30 mouse cellular contexts compared by ENCODE assay signal in the genomic region with DNA sequence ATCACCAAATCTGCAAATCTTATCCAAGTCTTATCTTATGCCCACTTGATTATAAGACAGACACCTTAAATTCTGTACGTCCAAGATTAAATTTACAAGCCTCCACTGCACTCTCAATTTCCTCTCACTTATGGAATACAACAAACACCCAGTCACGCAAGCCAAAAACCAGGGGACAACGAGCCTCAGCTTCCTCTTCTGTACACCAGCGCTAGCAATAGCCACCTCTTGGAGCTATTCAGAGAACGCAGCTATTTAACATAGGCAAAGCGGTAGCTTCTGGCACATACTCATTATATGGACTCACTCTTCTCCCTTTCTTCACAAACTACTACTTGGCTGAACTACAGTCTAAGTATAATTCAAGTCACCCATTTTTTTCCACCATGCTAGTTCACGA. TPM values are rescaled to one million over a fixed set of nuclear protein-coding genes. Genes with fewer than 3 reads are reported as not detected.
DNase-seq lines count a peak whose midpoint lies in the region; ATAC-seq and TF ChIP-seq lines count a peak whose summit lies in the region.
"Had no signal": no experiment of that assay in that cellular context is flagged by ENCODE, and none has a peak within 500 bp of the region (broad histone marks: within the 10 kb centered on the region; RNA-seq: fewer than 3 reads in every experiment).

No protein-coding gene starts in this region.

- H3K4me2 ChIP-seq in liver, embryonic 13.5 days, result no peak overlapping the region
- no peak overlapping the region for H3K4me2 ChIP-seq in liver, embryonic 12.5 days
- H3K4me2 ChIP-seq: forebrain, embryonic 15.5 days; hindbrain, embryonic 12.5 days; limb, embryonic 15.5 days; midbrain, embryonic 15.5 days; stomach, embryonic 15.5 days had no signal

- H3K27ac ChIP-seq in liver, embryonic 13.5 days, result peak overlapping the region; percentile 43; the same call in 1 of the 2 replicates
- no peak overlapping the region for H3K27ac ChIP-seq in liver, embryonic 12.5 days
- no peak overlapping the region for H3K27ac ChIP-seq in MEL (ENCODE audit: control insufficient read depth, low read depth, low read length)
- H3K27ac ChIP-seq in layer of hippocampus, adult 2 months, result no peak overlapping the region
- H3K27ac ChIP-seq: forebrain, embryonic 15.5 days; hindbrain, embryonic 12.5 days; left cerebral cortex, adult 2 months; limb, embryonic 15.5 days; midbrain, embryonic 15.5 days; stomach, embryonic 15.5 days had no signal

- no peak overlapping the region for H3K9ac ChIP-seq in liver, embryonic 13.5 days
- H3K9ac ChIP-seq in liver, embryonic 12.5 days, result no peak overlapping the region
- H3K9ac ChIP-seq in MEL (ENCODE audit: control insufficient read depth, low read depth, low read length, poor library complexity, severe bottlenecking), result no peak overlapping the region
- H3K9ac ChIP-seq: forebrain, embryonic 15.5 days; hindbrain, embryonic 12.5 days; limb, embryonic 15.5 days; midbrain, embryonic 15.5 days; stomach, embryonic 15.5 days had no signal

- H3K9me3 ChIP-seq in liver, embryonic 13.5 days (replicated peaks), result no peaks in the 10 kb centered on the region
- H3K9me3 ChIP-seq in liver, embryonic 12.5 days (replicated peaks), result no peaks in the 10 kb centered on the region
- no peaks in the 10 kb centered on the region for H3K9me3 ChIP-seq in MEL (replicated peaks; ENCODE audit: insufficient read depth, low read length)
- H3K9me3 ChIP-seq: forebrain, embryonic 15.5 days; hindbrain, embryonic 12.5 days; limb, embryonic 15.5 days; midbrain, embryonic 15.5 days; stomach, embryonic 15.5 days had no signal

- peaks cover 46% of the 10 kb centered on the region for H3K79me2 ChIP-seq in MEL (ENCODE audit: control insufficient read depth, insufficient read depth, low read length, poor library complexity)

- no peak overlapping the region for H3K4me3 ChIP-seq in liver, embryonic 13.5 days (replicated peaks)
- no peak overlapping the region for H3K4me3 ChIP-seq in liver, embryonic 12.5 days
- no peak overlapping the region for H3K4me3 ChIP-seq in MEL (ENCODE audit: control insufficient read depth in 1 of 2, insufficient read depth in 1 of 2, low read depth in 2 of 2, low read length in 2 of 2)
- H3K4me3 ChIP-seq in layer of hippocampus, adult 2 months, result no peak overlapping the region
- H3K4me3 ChIP-seq: forebrain, embryonic 15.5 days; hindbrain, embryonic 12.5 days; left cerebral cortex, adult 2 months; limb, embryonic 15.5 days; midbrain, embryonic 15.5 days; stomach, embryonic 15.5 days had no signal

- no peaks in the 10 kb centered on the region for H3K27me3 ChIP-seq in liver, embryonic 13.5 days
- no peaks in the 10 kb centered on the region for H3K27me3 ChIP-seq in liver, embryonic 12.5 days (replicated peaks)
- H3K27me3 ChIP-seq in MEL (ENCODE audit: control insufficient read depth in 1 of 2, insufficient read depth in 2 of 2, low read length in 2 of 2), result no peaks in the 10 kb centered on the region
- H3K27me3 ChIP-seq: forebrain, embryonic 15.5 days; hindbrain, embryonic 12.5 days; limb, embryonic 15.5 days; midbrain, embryonic 15.5 days; stomach, embryonic 15.5 days had no signal

- ATAC-seq in liver, embryonic 13.5 days (ENCODE audit: low read depth), result no peak
- no peak for ATAC-seq in liver, embryonic 12.5 days
- ATAC-seq in common myeloid progenitor, adult 5-6 weeks (replicated peaks; ENCODE audit: low read depth, poor library complexity, severe bottlenecking), result peak; percentile 53
- ATAC-seq in neutrophil, adult 5-6 weeks (ENCODE audit: extremely low read depth, insufficient number of reproducible peaks, low FRiP score, poor library complexity, severe bottlenecking), result peak; percentile 55
- ATAC-seq: forebrain, embryonic 15.5 days; midbrain, embryonic 15.5 days had no signal

- no peak for TF ChIP-seq POLR2A in MEL (IDR thresholded peaks at IDR 0.05; ENCODE audit: control insufficient read depth in 1 of 2, insufficient read depth in 1 of 2, low read depth in 1 of 2, low read length in 2 of 2, poor library complexity in 1 of 2)

- WGBS in liver, embryonic 13.5 days (ENCODE audit: insufficient replicate concordance), result 56% methylated on average over 7 of the region's 7 CpGs
- WGBS in liver, embryonic 12.5 days (ENCODE audit: insufficient replicate concordance), result 60% methylated on average over 7 of the region's 7 CpGs

- TF ChIP-seq EP300 in MEL (IDR thresholded peaks at IDR 0.05; ENCODE audit: low read depth in 1 of 2, low read length in 2 of 2), result no peak

- peaks cover 64% of the 10 kb centered on the region for H3K4me1 ChIP-seq in liver, embryonic 13.5 days (replicated peaks)
- peaks cover 52% of the 10 kb centered on the region for H3K4me1 ChIP-seq in liver, embryonic 12.5 days
- peaks cover 0 to 3% of the 10 kb centered on the region in 2 experiments for H3K4me1 ChIP-seq in MEL (ENCODE audit: control insufficient read depth in 1 of 2, insufficient read depth in 2 of 2, low read length in 2 of 2)
- H3K4me1 ChIP-seq: hindbrain, embryonic 12.5 days had no signal

- TF ChIP-seq CTCF in MEL (IDR thresholded peaks at IDR 0.05 in 2 of 3, conservative IDR thresholded peaks at IDR 0.05 in 1 of 3; ENCODE audit: control insufficient read depth in 1 of 3, insufficient read depth in 1 of 3, low read depth in 2 of 3, low read length in 3 of 3, poor library complexity in 1 of 3, severe bottlenecking in 1 of 3), result no peak
- TF ChIP-seq CTCF in layer of hippocampus, adult 2 months (conservative IDR thresholded peaks at IDR 0.05), result no peak

- peaks cover 47% of the 10 kb centered on the region for H3K36me3 ChIP-seq in liver, embryonic 13.5 days
- peaks cover 46% of the 10 kb centered on the region for H3K36me3 ChIP-seq in liver, embryonic 12.5 days
- H3K36me3 ChIP-seq in MEL (ENCODE audit: control insufficient read depth in 1 of 2, insufficient read depth in 2 of 2, low read length in 2 of 2), result peaks cover 8 to 13% of the 10 kb centered on the region in 2 experiments

- DNase-seq in liver, embryonic 13.5 days, result no peak
- peak; percentile 26 for DNase-seq in MEL (ENCODE audit: low read depth, low spot score)
- no peak for DNase-seq in layer of hippocampus, adult 2 months (ENCODE audit: low spot score in 2 of 2)
- DNase-seq in Muller cell, postnatal 12 days (ENCODE audit: inconsistent ontology term), result no peak
- DNase-seq: adrenal gland, postnatal 10 days; cerebellum, adult 9-10 months; gastrocnemius, postnatal 14 days; heart, postnatal 10 days; kidney, adult 18-20 months; kidney, postnatal 4 days; left cerebral cortex, postnatal 4 days; lung, adult 18-20 months; lung, postnatal 10 days; right cerebral cortex, adult 18-20 months; right cerebral cortex, postnatal 4 days had no signal

- no peak for TF ChIP-seq RAD21 in MEL (IDR thresholded peaks at IDR 0.05; ENCODE audit: low read depth, low read length)

TF ChIP-seq in MEL, 35 proteins besides CTCF, POLR2A, EP300 and RAD21 (continues in another document):
- TF ChIP-seq GATA1 (IDR thresholded peaks at IDR 0.05; ENCODE audit: low read depth, low read length), result 0 out of 2 replicates have a peak, but pooled peaks have one; percentile 30

RNA-seq across cellular contexts. Expression of a gene that starts 12.2 kb away (rescaled TPM):
- polyA plus RNA-seq in liver, embryonic 13.5 days (2015; fragmentation: Nextera tagmentation; extraction: Ambion mirVana), result 12.8 and 14.2 TPM in 2 replicates
- 17.7 and 18.1 TPM in 2 replicates for polyA plus RNA-seq in liver, embryonic 12.5 days (2016; fragmentation: Nextera tagmentation; extraction: Ambion mirVana)
- 16.7 and 17.8 TPM in 2 replicates for total RNA-seq in MEL (2012; rRNA removed)
- polyA plus RNA-seq in MEL (2012; ENCODE audit: insufficient read depth in 1 of 2, insufficient read length in 2 of 2, low read depth in 1 of 2, low replicate concordance in 2 of 2, missing spikeins in 1 of 2), result 10 to 100 TPM in 1 of 2 experiments, not detected in 1; 28.7 TPM
- 75.4 and 87.3 TPM in 2 replicates for total RNA-seq in common myeloid progenitor, adult 5-6 weeks (2017)
- 231 and 247 TPM in 2 replicates for total RNA-seq in neutrophil, adult 5-6 weeks (2017)
- 100 to 1,000 TPM; 128 to 134 TPM for total RNA-seq in layer of hippocampus, adult 2 months (2021)

RNA-seq across cellular contexts. Expression of a gene that starts 30.1 kb away (rescaled TPM):
- polyA plus RNA-seq in liver, embryonic 13.5 days (2015; fragmentation: Nextera tagmentation; extraction: Ambion mirVana), result 30.3 and 33.0 TPM in 2 replicates
- polyA plus RNA-seq in liver, embryonic 12.5 days (2016; fragmentation: Nextera tagmentation; extraction: Ambion mirVana), result 28.4 and 30.8 TPM in 2 replicates
- 9.8 and 11.2 TPM in 2 replicates for total RNA-seq in MEL (2012; rRNA removed)
- 10 to 100 TPM in 1 of 2 experiments, not detected in 1; 25.3 TPM for polyA plus RNA-seq in MEL (2012; ENCODE audit: insufficient read depth in 1 of 2, insufficient read length in 2 of 2, low read depth in 1 of 2, low replicate concordance in 2 of 2, missing spikeins in 1 of 2)
- total RNA-seq in common myeloid progenitor, adult 5-6 weeks (2017), result 14.7 and 17.2 TPM in 2 replicates
- 13.1 and 15.6 TPM in 2 replicates for total RNA-seq in neutrophil, adult 5-6 weeks (2017)
- total RNA-seq in layer of hippocampus, adult 2 months (2021), result 1 to 10 TPM; 9.8 to 10.0 TPM

RNA-seq across cellular contexts. Expression of a gene that starts 30.1 kb away (rescaled TPM):
- polyA plus RNA-seq in liver, embryonic 13.5 days (2015; fragmentation: Nextera tagmentation; extraction: Ambion mirVana), result 13.2 and 15.1 TPM in 2 replicates
- 18.7 and 19.4 TPM in 2 replicates for polyA plus RNA-seq in liver, embryonic 12.5 days (2016; fragmentation: Nextera tagmentation; extraction: Ambion mirVana)
- 14.2 and 15.1 TPM in 2 replicates for total RNA-seq in MEL (2012; rRNA removed)
- 10 to 100 TPM in 1 of 2 experiments, not detected in 1; 20.2 TPM for polyA plus RNA-seq in MEL (2012; ENCODE audit: insufficient read depth in 1 of 2, insufficient read length in 2 of 2, low read depth in 1 of 2, low replicate concordance in 2 of 2, missing spikeins in 1 of 2)
- total RNA-seq in common myeloid progenitor, adult 5-6 weeks (2017), result 15.3 and 17.7 TPM in 2 replicates
- total RNA-seq in neutrophil, adult 5-6 weeks (2017), result 39.4 and 48.4 TPM in 2 replicates
- 10 to 100 TPM; 12.7 to 13.3 TPM for total RNA-seq in layer of hippocampus, adult 2 months (2021)

RNA-seq across cellular contexts. Expression of a gene that starts 30.2 kb away (rescaled TPM):
- polyA plus RNA-seq in liver, embryonic 13.5 days (2015; fragmentation: Nextera tagmentation; extraction: Ambion mirVana), result 0.42 and 0.67 TPM in 2 replicates
- 0.56 and 0.60 TPM in 2 replicates for polyA plus RNA-seq in liver, embryonic 12.5 days (2016; fragmentation: Nextera tagmentation; extraction: Ambion mirVana)
- total RNA-seq in MEL (2012; rRNA removed), result 0.50 TPM in 1 of 2 replicates, not detected in the other
- under 1 TPM in 1 of 2 experiments, not detected in 1; 0.14 TPM for polyA plus RNA-seq in MEL (2012; ENCODE audit: insufficient read depth in 1 of 2, insufficient read length in 2 of 2, low read depth in 1 of 2, low replicate concordance in 2 of 2, missing spikeins in 1 of 2)
- not detected in 2 replicates for total RNA-seq in common myeloid progenitor, adult 5-6 weeks (2017)
- not detected in 2 replicates for total RNA-seq in neutrophil, adult 5-6 weeks (2017)
- total RNA-seq in layer of hippocampus, adult 2 months (2021), result under 1 TPM; 0.27 to 0.31 TPM
- total RNA-seq: heart, adult 8-10 months; heart, postnatal 10 days; left cerebral cortex, postnatal 4 days; megakaryocyte-erythroid progenitor cell, adult 5-6 weeks had no signal
- polyA plus RNA-seq: forebrain, embryonic 15.5 days had no signal

RNA-seq across cellular contexts. Expression of a gene that starts 40.0 kb away (rescaled TPM):
- polyA plus RNA-seq in liver, embryonic 13.5 days (2015; fragmentation: Nextera tagmentation; extraction: Ambion mirVana), result not detected in 2 replicates
- polyA plus RNA-seq in liver, embryonic 12.5 days (2016; fragmentation: Nextera tagmentation; extraction: Ambion mirVana), result not detected in 2 replicates
- not detected in 2 replicates for total RNA-seq in MEL (2012; rRNA removed)
- polyA plus RNA-seq in MEL (2012; ENCODE audit: insufficient read depth in 1 of 2, insufficient read length in 2 of 2, low read depth in 1 of 2, low replicate concordance in 2 of 2, missing spikeins in 1 of 2), result not detected
- not detected in 2 replicates for total RNA-seq in common myeloid progenitor, adult 5-6 weeks (2017)
- total RNA-seq in neutrophil, adult 5-6 weeks (2017), result not detected in 2 replicates
- total RNA-seq in layer of hippocampus, adult 2 months (2021), result not detected
- total RNA-seq: adrenal gland, postnatal 10 days; gastrocnemius, postnatal 14 days; heart, adult 8-10 months; heart, postnatal 10 days; layer of hippocampus, postnatal 10 days; left cerebral cortex, adult 2 months; left cerebral cortex, postnatal 4 days; megakaryocyte-erythroid progenitor cell, adult 5-6 weeks had no signal
- polyA plus RNA-seq: forebrain, embryonic 15.5 days; hindbrain, embryonic 12.5 days; kidney, embryonic 16.5 days; limb, embryonic 15.5 days; midbrain, embryonic 15.5 days; neural tube, embryonic 14.5 days; stomach, embryonic 15.5 days; urinary bladder, adult 2 months had no signal

Comparison
In these comparisons a context has a peak if more than half of its experiments do, and no peak if none do; other contexts are left out.
1. ATAC-seq: peak in common myeloid progenitor, adult 5-6 weeks (single experiment) and neutrophil, adult 5-6 weeks (single experiment); none in liver, embryonic 13.5 days (single experiment) and liver, embryonic 12.5 days (single experiment).